Mouse (Mus musculus) embryonic facial prominence, embryonic 10.5 days (tissue): ENCODE data around the gene Denr. TPM values are rescaled to one million over a fixed set of nuclear protein-coding genes. Genes with fewer than 3 reads are reported as not detected.
A peak's percentile ranks its signal among the peaks of the same experiment; 100 is the strongest.

Source experiments
- DNase-seq: peaks from one replicate; pipeline ENCODE4 v3.0.0-alpha.2; 2017; ENCODE audit warnings: low spot score
- H3K27ac ChIP-seq: fragments of 300-500 bp; sonication (generic); replicated peaks from 2 replicates; pipeline ENCODE4 v1.5.1; 2016; ENCODE audit warnings: mild to moderate bottlenecking
- H3K27me3 ChIP-seq: fragments of 300-500 bp; sonication (generic); replicated peaks from 2 replicates; pipeline ENCODE4 v1.6.1; 2016; ENCODE audit warnings: low read depth, mild to moderate bottlenecking; ENCODE audit not compliant: poor library complexity, severe bottlenecking
- H3K36me3 ChIP-seq: fragments of 300-500 bp; sonication (generic); replicated peaks from 2 replicates; pipeline ENCODE4 v1.6.1; 2016; ENCODE audit warnings: mild to moderate bottlenecking, moderate library complexity
- H3K4me1 ChIP-seq: fragments of 300-500 bp; sonication (generic); 2 replicates; pipeline ENCODE4 v1.6.1; 2016
- H3K4me3 ChIP-seq: fragments of 300-500 bp; sonication (generic); 2 replicates; pipeline ENCODE4 v1.5.1; 2016; ENCODE audit warnings: mild to moderate bottlenecking, moderate library complexity
- H3K9me3 ChIP-seq: fragments of 300-500 bp; sonication (generic); 2 replicates; pipeline ENCODE4 v1.6.1; 2016; ENCODE audit warnings: mild to moderate bottlenecking
- WGBS: fragments of 180-500 bp; shearing (Covaris S2); methylation state at CpG from one replicate; pipeline ENCODE4 v1.1.7; 2016; 5-methylcytosine and 5-hydroxymethylcytosine counted together
- polyA plus RNA-seq: library from polyadenylated mRNA; unstranded; fragments of >200 nt; fragmentation: Nextera tagmentation; extraction: Ambion mirVana; gene quantifications from 2 replicates; pipeline ENCODE4 v1.2.1, GENCODE M21; 2016

The Denr gene
- polyA plus RNA-seq, 1 experiment from 2014 or later, result 184 TPM

- no peak for DNase-seq
- 75% methylated on average over 3 of the region's 3 CpGs for WGBS
Observed at GRCm38 (mm10) chr5:123959018-123959417, 52.0 kb downstream of the Denr start.

GRCm38 (mm10) chr5:123960129-123960528 lies 53.2 kb downstream of the Denr start:
- Histone ChIP-seq H3K4me1 (peaks cover 17% of the 10 kb centered on the region; the same call in 1 of the 2 replicates), H3K36me3 (no peaks in the 10 kb centered on the region), H3K27ac (no peak overlapping the region), H3K9me3 (no peaks in the 10 kb centered on the region), H3K27me3 (no peaks in the 10 kb centered on the region), H3K4me3 (no peak overlapping the region)
- WGBS, result 82% methylated on average over 8 of the region's 8 CpGs
- no peak for DNase-seq

More at GRCm38 (mm10) chr5:123959018-123959417, 52.0 kb downstream of the Denr start:
- Histone ChIP-seq H3K4me1 (peaks cover 17% of the 10 kb centered on the region; the same call in 1 of the 2 replicates), H3K27me3 (no peaks in the 10 kb centered on the region), H3K4me3 (no peak overlapping the region), H3K36me3 (no peaks in the 10 kb centered on the region), H3K9me3 (no peaks in the 10 kb centered on the region), H3K27ac (no peak overlapping the region)

- H3K4me3 ChIP-seq, result no peak overlapping the region
- H3K9me3 ChIP-seq, result no peaks in the 10 kb centered on the region
- no peaks in the 10 kb centered on the region for H3K36me3 ChIP-seq
- peaks cover 17% of the 10 kb centered on the region; the same call in 1 of the 2 replicates for H3K4me1 ChIP-seq
- 89% methylated on average over 12 of the region's 12 CpGs for WGBS
- H3K27ac ChIP-seq, result no peak overlapping the region
- DNase-seq, result no peak
- H3K27me3 ChIP-seq, result no peaks in the 10 kb centered on the region
Observed at GRCm38 (mm10) chr5:123961046-123961445, 54.1 kb downstream of the Denr start.

DNA sequence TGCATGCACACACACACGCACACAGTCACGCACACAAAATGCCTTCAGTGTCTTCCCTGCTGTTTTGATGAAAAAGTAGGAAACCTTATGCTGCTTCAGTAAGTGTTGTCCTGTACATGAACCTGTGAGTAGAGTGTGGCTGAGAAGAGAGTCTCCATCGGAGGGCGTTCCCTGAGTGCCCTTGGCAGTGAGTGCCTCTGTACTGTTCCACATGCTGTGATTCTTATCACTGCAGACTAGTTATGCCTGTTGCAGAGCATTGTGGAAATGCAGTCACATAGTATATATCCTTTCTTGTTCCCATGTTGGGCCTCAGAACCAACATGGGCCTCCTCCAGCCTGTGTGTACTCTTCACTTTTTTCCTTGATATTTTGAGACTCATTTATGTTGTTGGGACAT lies 57.2 kb downstream of the Denr start:
- no peak for DNase-seq
- Histone ChIP-seq H3K27me3 (no peaks in the 10 kb centered on the region), H3K4me1 (peaks cover under 1% of the 10 kb centered on the region; the same call in 1 of the 2 replicates), H3K9me3 (no peaks in the 10 kb centered on the region), H3K4me3 (no peak overlapping the region), H3K36me3 (no peaks in the 10 kb centered on the region), H3K27ac (no peak overlapping the region)
- 93% methylated on average over 4 of the region's 4 CpGs for WGBS

- no peaks in the 10 kb centered on the region for H3K36me3 ChIP-seq
- H3K27me3 ChIP-seq, result 0 out of 2 replicates have a peak, but pooled peaks cover 13% of the 10 kb centered on the region
- no peaks in the 10 kb centered on the region for H3K9me3 ChIP-seq
- H3K27ac ChIP-seq, result no peak overlapping the region
- no peaks in the 10 kb centered on the region for H3K4me1 ChIP-seq
- 96% methylated on average over 2 of the region's 2 CpGs for WGBS
- H3K4me3 ChIP-seq, result no peak overlapping the region
- no peak for DNase-seq
Observed at GRCm38 (mm10) chr5:123966759-123967158, 59.8 kb downstream of the Denr start.

- DNase-seq, result no peak
- Histone ChIP-seq H3K9me3 (no peaks in the 10 kb centered on the region), H3K27me3 (peaks cover 29% of the 10 kb centered on the region), H3K4me3 (no peak overlapping the region), H3K27ac (no peak overlapping the region), H3K4me1 (peaks cover 4% of the 10 kb centered on the region), H3K36me3 (no peaks in the 10 kb centered on the region)
- 84% methylated on average over 5 of the region's 5 CpGs for WGBS
Observed at GRCm38 (mm10) chr5:123968468-123968867, 61.5 kb downstream of the Denr start.

DNA sequence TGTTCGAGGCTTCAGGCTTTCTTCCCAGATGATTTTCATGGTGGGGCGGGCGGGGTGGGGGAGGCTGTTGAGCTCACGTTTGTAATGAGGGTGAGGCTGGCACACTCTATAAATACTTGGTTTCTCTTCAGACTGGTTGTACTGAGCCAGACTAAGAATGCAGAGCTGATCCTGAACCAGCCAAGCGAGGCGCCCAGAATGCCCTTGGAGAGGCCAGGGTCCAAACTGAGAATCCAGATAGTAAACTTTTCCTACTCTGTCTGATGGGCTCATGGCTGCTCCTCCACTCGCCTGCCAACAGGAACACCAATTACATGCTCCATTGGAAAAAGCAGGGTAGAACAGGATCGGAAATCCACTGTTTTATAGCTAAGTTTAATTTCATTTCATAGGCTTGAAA lies 62.2 kb downstream of the Denr start:
- WGBS, result 73% methylated on average over 8 of the region's 8 CpGs
- Histone ChIP-seq H3K9me3 (no peaks in the 10 kb centered on the region), H3K4me3 (no peak overlapping the region), H3K36me3 (no peaks in the 10 kb centered on the region), H3K27ac (no peak overlapping the region), H3K4me1 (peaks cover 6% of the 10 kb centered on the region), H3K27me3 (peaks cover 31% of the 10 kb centered on the region)
- no peak for DNase-seq

- Histone ChIP-seq H3K36me3 (no peaks in the 10 kb centered on the region), H3K4me3 (no peak overlapping the region), H3K9me3 (no peaks in the 10 kb centered on the region), H3K27ac (no peak overlapping the region), H3K4me1 (peaks cover 14% of the 10 kb centered on the region), H3K27me3 (peaks cover 44% of the 10 kb centered on the region)
- 91% methylated on average over 4 of the region's 4 CpGs for WGBS
- DNase-seq, result no peak
Observed at GRCm38 (mm10) chr5:123970576-123970975, 63.6 kb downstream of the Denr start.

DNA sequence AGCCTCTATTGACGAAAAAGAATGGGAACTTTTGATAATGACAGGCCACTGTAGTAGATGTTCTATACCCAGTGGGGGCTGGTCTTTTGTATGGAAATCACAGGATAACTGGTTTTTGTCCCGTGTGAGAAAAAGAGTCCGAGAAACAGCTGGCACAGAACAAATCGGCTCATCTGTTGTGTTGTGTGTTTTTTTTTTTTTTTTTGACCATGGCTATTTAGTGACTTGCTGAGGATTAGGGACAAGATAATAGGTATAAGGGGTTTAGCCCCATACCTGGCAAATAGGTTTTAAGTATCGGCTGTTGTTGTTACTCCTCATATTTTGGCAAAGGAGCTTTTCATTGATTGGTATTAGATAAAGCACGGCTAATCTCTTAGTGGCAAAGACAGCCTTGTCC lies 65.5 kb downstream of the Denr start:
- Histone ChIP-seq H3K9me3 (no peaks in the 10 kb centered on the region), H3K4me1 (peaks cover 33% of the 10 kb centered on the region), H3K27me3 (peaks cover 58% of the 10 kb centered on the region), H3K4me3 (no peak overlapping the region), H3K36me3 (no peaks in the 10 kb centered on the region), H3K27ac (no peak overlapping the region)
- no peak for DNase-seq
- WGBS, result 79% methylated on average over 6 of the region's 6 CpGs

GRCm38 (mm10) chr5:123973299-123974178 lies 66.6 kb downstream of the Denr start, which contains the start of gene Hip1r:
Gene Hip1r, plus strand, starts transcription at chr5:123973628.
- H3K36me3 ChIP-seq, result no peaks in the 10 kb centered on the region
- DNase-seq, result peak; percentile 81
- no peaks in the 10 kb centered on the region for H3K9me3 ChIP-seq
- H3K27ac ChIP-seq, result peak within 1 kb of the TSS; percentile 79
- H3K4me3 ChIP-seq, result peak within 1 kb of the TSS; percentile 76
- peaks cover 62% of the 10 kb centered on the region for H3K27me3 ChIP-seq
- 2% methylated on average over 106 of the region's 106 CpGs for WGBS
- H3K4me1 ChIP-seq, result peaks cover 41% of the 10 kb centered on the region

GRCm38 (mm10) chr5:123974179-123974485 lies 67.2 kb downstream of the Denr start:
- Histone ChIP-seq H3K27ac (peak overlapping the region; percentile 79; the same call in 1 of the 2 replicates), H3K9me3 (no peaks in the 10 kb centered on the region)
- under 1% methylated on average over 14 of the region's 14 CpGs for WGBS

DNA sequence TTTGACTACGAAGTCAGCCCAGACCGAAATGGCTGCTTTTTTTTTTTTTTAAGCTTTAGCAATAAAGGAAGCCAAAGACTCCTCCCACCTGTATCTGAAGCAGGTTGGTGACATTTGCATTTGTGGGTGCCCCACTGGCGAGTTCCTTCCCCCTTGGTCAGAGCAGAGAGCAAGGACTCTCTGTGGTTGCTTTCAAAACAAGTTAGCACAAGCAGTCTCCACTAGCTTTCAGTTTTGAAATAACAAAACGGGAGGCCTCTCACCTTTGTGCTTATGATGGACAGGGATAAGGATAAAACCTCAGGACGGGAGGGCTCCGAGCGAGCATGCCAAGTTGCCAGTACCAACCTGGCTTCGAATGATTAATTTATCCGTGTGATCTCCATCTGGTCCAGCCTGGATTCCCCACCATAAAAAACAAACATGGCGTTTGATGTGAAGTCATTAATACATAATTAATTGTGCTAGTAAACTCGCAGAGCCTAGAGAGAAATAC lies 67.7 kb downstream of the Denr start:
- H3K36me3 ChIP-seq, result no peaks in the 10 kb centered on the region
- DNase-seq, result no peak
- WGBS, result 42% methylated on average over 11 of the region's 11 CpGs
- H3K4me1 ChIP-seq, result peaks cover 49% of the 10 kb centered on the region
- H3K9me3 ChIP-seq, result no peaks in the 10 kb centered on the region
- H3K4me3 ChIP-seq, result peak overlapping the region; percentile 76
- no peak overlapping the region for H3K27ac ChIP-seq
- H3K27me3 ChIP-seq, result peaks cover 62% of the 10 kb centered on the region

More at GRCm38 (mm10) chr5:123974179-123974485, 67.2 kb downstream of the Denr start:
- Histone ChIP-seq H3K4me3 (peak overlapping the region; percentile 76), H3K36me3 (no peaks in the 10 kb centered on the region), H3K4me1 (peaks cover 43% of the 10 kb centered on the region), H3K27me3 (peaks cover 62% of the 10 kb centered on the region)
- DNase-seq, result no peak

DNA sequence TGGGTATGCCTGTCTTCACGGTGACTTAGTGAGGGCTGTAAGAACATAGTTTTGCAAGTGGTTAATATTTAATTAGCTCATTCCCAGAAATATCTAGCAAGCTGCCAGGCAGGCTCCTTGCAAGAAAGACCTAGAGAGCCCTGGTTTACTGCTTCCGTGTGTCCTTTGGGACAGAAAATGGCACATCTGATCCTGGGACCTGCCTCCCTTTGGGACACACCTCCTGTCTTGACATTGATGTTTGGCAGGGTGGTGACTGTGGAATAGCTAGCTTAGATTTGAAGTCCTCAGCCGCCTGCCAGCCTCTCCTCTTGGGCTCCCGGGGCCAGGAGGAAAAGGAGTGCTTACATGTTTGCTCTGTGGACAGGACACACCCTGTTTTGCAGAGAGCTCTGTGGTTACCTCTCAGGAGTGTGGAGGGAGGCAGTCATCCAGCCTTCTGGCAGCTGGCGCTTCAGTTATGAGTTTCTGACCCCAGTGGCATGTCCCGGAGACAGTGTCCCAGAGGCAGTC lies 68.7 kb downstream of the Denr start:
- H3K27ac ChIP-seq, result no peak overlapping the region
- peaks cover 58% of the 10 kb centered on the region for H3K27me3 ChIP-seq
- H3K36me3 ChIP-seq, result no peaks in the 10 kb centered on the region
- H3K4me1 ChIP-seq, result peaks cover 57% of the 10 kb centered on the region
- no peak overlapping the region for H3K4me3 ChIP-seq
- no peaks in the 10 kb centered on the region for H3K9me3 ChIP-seq
- 77% methylated on average over 6 of the region's 6 CpGs for WGBS
- no peak for DNase-seq
